Mouse (Mus musculus): ENCODE results near the gene Mamstr.
A peak's percentile ranks its signal among the peaks of the same experiment; 100 is the strongest.
"Not testable (repeated sequence)": the region's sequence is repeated elsewhere in the genome, so short reads cannot be mapped to it uniquely, and the experiment has no call there.

Mamstr gene

DNA sequence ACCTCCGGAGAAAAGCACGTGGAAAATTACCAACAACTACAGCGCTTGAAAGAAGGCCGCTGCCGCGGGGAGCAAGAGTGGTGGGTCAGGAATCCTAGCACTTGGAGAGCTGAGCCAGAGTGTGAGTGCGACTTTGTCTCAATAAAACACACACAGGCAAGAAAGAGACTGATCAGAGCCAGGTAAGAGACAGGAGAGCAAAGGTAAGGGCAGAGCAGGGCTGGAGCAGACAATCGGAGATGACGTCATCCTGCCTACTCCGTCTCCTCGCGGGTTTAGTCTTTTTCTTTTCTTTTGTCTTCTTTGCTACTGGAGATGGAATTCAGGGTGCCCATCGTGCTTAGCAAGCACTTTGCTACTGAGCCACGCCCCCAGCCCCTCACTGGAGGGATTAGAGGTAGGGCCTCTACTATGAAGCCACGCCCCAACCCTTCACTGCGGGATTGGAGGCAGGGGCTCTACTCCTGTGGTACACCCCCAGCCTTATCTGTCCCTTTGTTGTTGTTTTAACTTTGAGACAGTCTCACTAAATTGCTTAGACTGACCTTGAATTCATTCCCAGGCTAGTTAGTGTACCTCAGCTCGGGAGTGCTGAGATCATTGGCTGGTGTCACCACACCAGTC is 14.8 kb downstream of the Mamstr start:
- DNase-seq = no peak

GRCm38 (mm10) chr7:45660746-45661478 is 21.1 kb downstream of the Mamstr start:
- no peak for DNase-seq

DNA sequence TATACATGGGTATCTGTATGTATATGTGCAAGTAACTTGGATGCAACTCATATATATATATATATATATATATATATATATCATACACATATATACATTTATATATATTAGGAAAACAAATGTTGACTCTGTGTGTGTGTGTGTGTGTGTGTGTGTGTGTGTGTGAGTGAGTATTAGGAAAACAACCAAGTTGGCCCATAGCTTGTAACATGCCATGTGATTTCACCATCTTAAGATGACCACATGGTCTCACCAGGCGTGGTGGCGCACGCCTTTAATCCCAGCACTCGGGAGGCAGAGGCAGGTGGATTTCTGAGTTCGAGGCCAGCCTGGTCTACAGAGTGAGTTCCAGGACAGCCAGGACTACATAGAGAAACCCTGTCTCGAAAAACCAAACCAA is 21.9 kb downstream of the Mamstr start:
- DNase-seq = not testable (repeated sequence)

- no peak for DNase-seq
Measured at GRCm38 (mm10) chr7:45665303-45666138, 25.7 kb downstream of the Mamstr start.

GRCm38 (mm10) chr7:45666161-45666560 is 26.4 kb downstream of the Mamstr start, which contains the start of gene Fut2:
Gene Fut2, minus strand, starts transcription at chr7:45666394.
- DNase-seq = no peak

GRCm38 (mm10) chr7:45667761-45668160 is 28.0 kb downstream of the Mamstr start:
- DNase-seq = no peak

DNA sequence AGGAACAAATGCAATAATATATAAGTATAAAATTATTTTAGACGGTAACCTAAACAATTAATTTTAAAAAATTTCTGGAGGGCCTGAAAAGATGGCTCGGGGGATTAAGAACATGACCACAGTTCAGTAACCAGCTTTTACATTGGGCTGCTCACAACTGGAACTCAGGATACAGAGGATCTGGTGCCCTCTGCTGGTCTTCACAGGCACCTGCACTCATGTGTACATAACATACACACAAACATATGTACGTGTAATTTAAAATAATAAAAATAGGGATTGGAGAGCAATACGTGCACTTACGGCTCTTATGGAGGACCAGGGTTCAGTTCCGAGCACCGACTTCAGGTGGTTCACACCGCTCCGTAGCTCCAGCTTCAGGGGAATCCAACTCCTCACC is 29.1 kb downstream of the Mamstr start:
- DNase-seq = no peak

DNA sequence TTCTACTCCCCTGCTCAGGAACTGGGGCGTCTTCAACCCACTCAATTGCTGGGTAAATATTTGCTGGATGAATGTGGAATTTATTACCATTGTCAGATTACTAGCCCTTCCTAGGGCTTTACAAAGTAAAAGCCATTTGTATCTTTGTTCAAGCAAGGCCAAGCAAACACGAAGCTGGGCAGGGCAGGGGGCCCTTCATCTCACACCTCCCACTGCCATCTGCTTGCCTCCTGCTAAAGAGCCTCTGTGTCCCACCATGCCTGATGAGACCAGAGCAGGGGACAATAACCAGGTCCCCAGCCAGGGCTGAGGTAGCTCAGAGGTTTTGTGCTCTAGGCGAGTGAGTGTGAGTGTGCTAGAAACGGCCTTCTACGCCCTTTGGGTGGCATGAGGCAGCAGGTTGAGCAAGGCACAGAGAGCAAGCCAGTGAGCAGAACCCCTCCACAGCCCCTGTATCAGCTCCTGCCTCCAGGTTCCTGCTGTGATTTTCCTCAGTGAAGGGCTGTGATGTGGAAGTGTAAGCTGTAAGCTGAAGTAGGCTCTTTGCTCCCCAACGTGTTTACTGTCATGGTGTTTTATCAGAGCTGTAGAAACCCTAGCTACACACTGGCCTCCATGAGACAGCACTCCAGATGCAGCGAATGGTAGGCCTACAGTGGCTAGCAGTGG is 38.0 kb downstream of the Mamstr start:
- DNase-seq = no peak

DNA sequence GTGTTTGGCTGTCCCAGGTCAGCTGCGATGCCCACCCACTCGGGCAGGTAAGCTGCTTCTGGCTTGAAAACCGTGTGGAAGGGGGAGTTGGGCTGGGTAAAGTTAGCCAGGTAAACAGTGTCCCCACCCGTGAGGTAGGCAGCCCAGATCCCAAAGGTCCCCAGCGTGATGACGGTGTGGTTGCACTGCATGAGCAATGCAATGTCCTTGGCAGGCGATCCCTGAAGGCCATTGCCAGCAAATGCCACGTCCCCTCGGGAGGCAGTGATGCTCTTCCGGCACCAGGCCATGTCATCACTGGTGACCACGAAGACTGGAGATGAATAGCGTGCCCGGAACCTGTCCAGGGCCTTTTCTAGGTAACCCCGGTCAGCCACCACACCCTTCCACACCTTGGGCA is 38.7 kb downstream of the Mamstr start:
- no peak for DNase-seq

DNA sequence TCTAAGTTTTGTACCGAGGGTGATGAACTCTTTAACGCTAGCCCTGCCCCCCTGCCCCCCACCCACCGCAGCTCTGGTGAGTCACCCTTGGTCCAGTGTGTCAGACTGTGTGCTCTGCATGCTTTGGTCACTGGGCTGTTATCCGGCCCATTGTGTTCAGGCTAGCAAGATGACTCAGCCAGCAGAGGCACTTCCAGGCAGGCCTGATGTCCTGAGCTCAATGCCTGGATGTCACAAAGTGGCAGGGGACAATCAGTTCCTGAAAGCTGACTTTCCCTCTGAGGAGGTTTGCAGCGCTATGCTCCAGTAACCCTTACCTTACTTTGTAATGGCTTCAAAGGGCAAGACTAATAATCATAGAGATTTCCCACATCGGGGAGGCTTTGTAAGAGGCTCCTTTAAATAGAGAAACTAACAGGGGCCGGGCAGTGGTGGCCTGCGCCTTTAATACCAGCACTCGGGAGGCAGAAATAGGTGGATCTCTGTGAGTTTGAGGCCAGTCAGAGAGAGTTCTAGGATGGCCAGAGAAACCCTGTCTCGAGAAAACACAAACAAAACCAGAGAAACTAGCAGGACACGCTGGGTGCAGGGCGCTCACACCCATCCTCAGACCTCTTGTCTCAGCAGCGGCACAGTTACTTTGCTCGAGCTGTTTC is 40.3 kb downstream of the Mamstr start:
- DNase-seq = no peak

- peak; percentile 32 for DNase-seq
Measured at GRCm38 (mm10) chr7:45681046-45681736, 41.4 kb downstream of the Mamstr start.

- DNase-seq = peak; percentile 95
Measured at GRCm38 (mm10) chr7:45682144-45683126, 42.7 kb downstream of the Mamstr start.

DNA sequence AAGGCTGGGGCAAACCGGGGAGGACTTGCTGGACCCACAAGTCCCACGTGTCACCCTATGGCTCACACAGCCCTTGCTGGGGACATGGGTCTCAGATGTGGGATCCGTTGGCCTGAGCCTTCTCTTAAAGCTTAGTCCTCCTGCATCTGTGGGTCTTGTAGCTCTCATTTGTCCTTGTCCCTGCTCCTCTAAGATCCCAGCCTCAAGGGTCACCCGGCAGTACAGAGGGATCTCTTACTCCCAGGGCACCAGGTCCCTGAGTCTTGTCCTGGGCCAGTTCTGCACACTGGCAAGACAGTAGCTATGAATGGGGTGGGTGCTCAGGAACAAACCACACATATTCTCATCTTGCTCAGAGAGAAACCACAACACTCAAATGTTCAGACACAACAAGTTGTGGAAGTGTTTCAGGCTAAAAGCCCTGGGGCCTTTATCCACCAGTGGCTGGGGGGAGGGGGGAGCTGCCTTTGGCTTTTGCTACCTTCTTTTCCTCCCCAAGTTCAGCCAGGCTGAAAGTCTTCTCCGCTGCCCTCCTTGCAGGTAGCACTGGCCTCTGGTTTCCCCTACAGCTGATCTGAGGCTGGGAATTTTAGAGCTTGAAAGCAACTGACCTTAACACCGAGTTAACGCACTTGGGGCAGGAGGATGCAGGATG is 43.7 kb downstream of the Mamstr start, which contains the start of gene Ntn5:
Gene Ntn5 (plus strand): TSS at position 627 of the 655 bp plus-strand sequence.
- DNase-seq = peak; percentile 57

GRCm38 (mm10) chr7:45685811-45686210 is 46.0 kb downstream of the Mamstr start:
- DNase-seq = no peak

DNA sequence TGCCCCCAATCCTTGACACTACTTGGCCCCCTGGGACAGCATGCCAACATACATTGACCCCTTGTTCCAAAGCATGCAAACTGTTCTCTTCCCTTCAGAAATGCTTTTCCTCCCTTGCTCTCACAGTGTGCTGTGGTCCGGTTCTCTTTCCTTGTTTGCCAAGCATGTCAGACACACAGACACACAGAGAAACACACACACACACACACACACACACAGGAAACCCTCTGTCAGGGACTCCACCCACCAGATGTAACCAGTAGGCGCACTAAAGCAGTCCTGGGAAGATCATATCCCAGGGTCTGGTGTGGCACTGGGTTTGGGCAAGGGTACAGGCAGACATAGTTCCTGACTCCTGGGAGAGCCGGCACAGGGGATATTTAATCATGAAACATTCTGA is 47.1 kb downstream of the Mamstr start:
- no peak for DNase-seq

DNA sequence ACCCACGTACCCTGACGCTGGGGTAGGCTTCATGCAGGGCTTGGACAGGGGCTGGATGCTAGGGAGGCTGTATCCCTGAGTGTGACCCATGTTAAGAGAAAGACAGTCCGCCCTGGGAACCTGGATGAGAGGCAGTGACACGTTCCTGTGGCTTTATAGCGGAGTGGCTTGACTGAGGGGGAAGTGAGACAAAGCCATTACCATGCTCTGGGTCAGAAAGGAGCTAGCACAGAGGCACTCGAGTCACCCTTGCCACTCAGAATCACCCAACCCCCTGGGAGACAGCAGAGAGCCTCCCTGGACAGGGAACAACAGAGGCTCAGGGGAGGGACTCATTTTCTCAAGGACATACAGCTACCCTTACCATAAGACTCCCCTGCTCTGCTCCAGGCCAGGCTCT is 49.3 kb downstream of the Mamstr start:
- DNase-seq = no peak

DNA sequence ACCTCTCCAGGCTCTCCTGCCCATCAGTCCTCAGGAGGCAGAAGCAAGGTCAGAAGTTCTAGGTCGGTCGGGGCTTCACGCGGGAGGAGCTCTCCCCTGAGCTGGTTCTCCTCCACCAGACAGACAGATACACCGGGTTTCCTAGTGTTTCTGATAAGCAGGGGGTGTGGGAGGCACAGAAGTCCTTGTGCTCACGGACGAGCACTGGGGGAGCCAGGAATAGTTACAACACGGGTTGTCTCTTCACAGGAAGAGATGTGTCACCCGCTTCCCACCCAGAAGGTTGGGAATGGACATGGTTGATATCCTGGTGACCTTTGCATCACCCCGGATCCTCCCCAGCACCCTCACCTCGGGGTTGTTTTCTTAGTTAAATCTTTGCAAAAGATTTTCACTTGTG is 50.0 kb downstream of the Mamstr start:
- DNase-seq = no peak

DNA sequence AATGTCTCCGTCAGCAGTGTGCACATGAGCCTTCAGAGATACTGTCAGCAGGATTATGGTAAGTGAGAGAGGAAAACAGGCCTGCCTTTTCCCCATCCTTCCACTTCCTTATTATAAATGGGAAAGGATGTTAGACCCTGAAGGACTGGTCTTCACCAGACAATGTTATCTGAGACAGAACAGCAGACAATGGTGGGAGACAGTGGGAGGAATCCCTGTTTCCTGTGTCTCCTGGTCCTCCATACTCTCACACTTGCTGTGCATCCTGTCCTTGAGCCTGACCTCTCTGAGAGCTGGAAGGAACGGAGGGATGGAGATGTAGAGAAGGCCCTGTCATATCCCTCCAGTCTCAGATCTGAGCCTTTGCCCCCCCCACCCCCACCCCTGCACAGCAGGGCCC is 52.6 kb downstream of the Mamstr start:
- no peak for DNase-seq

- DNase-seq = peak; percentile 24
Measured at GRCm38 (mm10) chr7:45693921-45694591, 54.3 kb downstream of the Mamstr start, which contains the start of gene Sec1. Gene Sec1, minus strand, starts transcription at chr7:45694402.

Measured in thymus, postnatal 4 days (tissue).